Mouse (Mus musculus): ENCODE measurements around the gene Slc51a. TPM values are rescaled to one million over a fixed set of nuclear protein-coding genes. Genes with fewer than 3 reads are reported as not detected.

The Slc51a gene
- polyA plus RNA-seq, 1 experiment from 2014 or later, result 2.4 TPM

- no peaks in the 10 kb centered on the region for H3K36me3 ChIP-seq (ENCODE audit: control insufficient read depth, insufficient read depth)
- H3K4me2 ChIP-seq (ENCODE audit: low read depth, low read length), result no peak overlapping the region
- H3K9ac ChIP-seq (ENCODE audit: low read length), result no peak overlapping the region
- H3K4me3 ChIP-seq (ENCODE audit: low read length), result no peak overlapping the region
- no peak overlapping the region for H3K27ac ChIP-seq (ENCODE audit: low read length)
- H3K4me1 ChIP-seq (ENCODE audit: control insufficient read depth, insufficient read depth, low read length), result peaks cover 11% of the 10 kb centered on the region
- no peaks in the 10 kb centered on the region for H3K27me3 ChIP-seq (ENCODE audit: control insufficient read depth, insufficient read depth, low read length)
- WGBS, result 58% methylated on average over 7 of the region's 7 CpGs
- no peak for ATAC-seq (replicated peaks; ENCODE audit: extremely low read depth, insufficient read depth, low FRiP score)
- no peaks in the 10 kb centered on the region for H3K9me3 ChIP-seq (replicated peaks; ENCODE audit: control insufficient read depth, low read length)
These were observed 3.2 kb downstream of the Slc51a start for GRCm38 (mm10) chr16:32484431-32484871.

- Histone ChIP-seq H3K4me3 (ENCODE audit: low read length) (no peak overlapping the region), H3K9me3 (replicated peaks; ENCODE audit: control insufficient read depth, low read length) (no peaks in the 10 kb centered on the region), H3K27me3 (ENCODE audit: control insufficient read depth, insufficient read depth, low read length) (no peaks in the 10 kb centered on the region), H3K4me2 (ENCODE audit: low read depth, low read length) (no peak overlapping the region), H3K9ac (ENCODE audit: low read length) (no peak overlapping the region), H3K4me1 (ENCODE audit: control insufficient read depth, insufficient read depth, low read length) (peaks cover 7% of the 10 kb centered on the region; the same call in 1 of the 2 replicates), H3K36me3 (ENCODE audit: control insufficient read depth, insufficient read depth) (no peaks in the 10 kb centered on the region), H3K27ac (ENCODE audit: low read length) (no peak overlapping the region)
- WGBS, result 62% methylated on average over 2 of the region's 2 CpGs
- no peak for ATAC-seq (replicated peaks; ENCODE audit: extremely low read depth, insufficient read depth, low FRiP score)
These were observed 8.3 kb downstream of the Slc51a start for GRCm38 (mm10) chr16:32479415-32479814.

GRCm38 (mm10) chr16:32477315-32477714, 10.4 kb downstream of the Slc51a start:
- H3K36me3 ChIP-seq (ENCODE audit: control insufficient read depth, insufficient read depth), result peaks cover 2% of the 10 kb centered on the region; the same call in 1 of the 2 replicates
- ATAC-seq (replicated peaks; ENCODE audit: extremely low read depth, insufficient read depth, low FRiP score), result peak; percentile 72
- H3K9ac ChIP-seq (ENCODE audit: low read length), result no peak overlapping the region
- no peaks in the 10 kb centered on the region for H3K27me3 ChIP-seq (ENCODE audit: control insufficient read depth, insufficient read depth, low read length)
- H3K27ac ChIP-seq (ENCODE audit: low read length), result no peak overlapping the region
- H3K4me3 ChIP-seq (ENCODE audit: low read length), result no peak overlapping the region
- peaks cover 7% of the 10 kb centered on the region; the same call in 1 of the 2 replicates for H3K4me1 ChIP-seq (ENCODE audit: control insufficient read depth, insufficient read depth, low read length)
- 35% methylated on average over 6 of the region's 6 CpGs for WGBS
- no peak overlapping the region for H3K4me2 ChIP-seq (ENCODE audit: low read depth, low read length)
- no peaks in the 10 kb centered on the region for H3K9me3 ChIP-seq (replicated peaks; ENCODE audit: control insufficient read depth, low read length)

- Histone ChIP-seq H3K27ac (ENCODE audit: low read length) (no peak overlapping the region), H3K4me3 (ENCODE audit: low read length) (no peak overlapping the region), H3K4me1 (ENCODE audit: control insufficient read depth, insufficient read depth, low read length) (peaks cover 4% of the 10 kb centered on the region; the same call in 1 of the 2 replicates), H3K36me3 (ENCODE audit: control insufficient read depth, insufficient read depth) (peaks cover 20% of the 10 kb centered on the region), H3K9me3 (replicated peaks; ENCODE audit: control insufficient read depth, low read length) (no peaks in the 10 kb centered on the region), H3K4me2 (ENCODE audit: low read depth, low read length) (no peak overlapping the region), H3K27me3 (ENCODE audit: control insufficient read depth, insufficient read depth, low read length) (no peaks in the 10 kb centered on the region), H3K9ac (ENCODE audit: low read length) (no peak overlapping the region)
- 84% methylated on average over 7 of the region's 7 CpGs for WGBS
- no peak for ATAC-seq (replicated peaks; ENCODE audit: extremely low read depth, insufficient read depth, low FRiP score)
These were observed 15.2 kb downstream of the Slc51a start for GRCm38 (mm10) chr16:32472276-32473015.

GRCm38 (mm10) chr16:32469404-32470105, 18.1 kb downstream of the Slc51a start:
- Histone ChIP-seq H3K27me3 (ENCODE audit: control insufficient read depth, insufficient read depth, low read length) (no peaks in the 10 kb centered on the region), H3K9me3 (replicated peaks; ENCODE audit: control insufficient read depth, low read length) (no peaks in the 10 kb centered on the region), H3K4me3 (ENCODE audit: low read length) (no peak overlapping the region), H3K4me2 (ENCODE audit: low read depth, low read length) (no peak overlapping the region), H3K9ac (ENCODE audit: low read length) (no peak overlapping the region), H3K27ac (ENCODE audit: low read length) (no peak overlapping the region), H3K4me1 (ENCODE audit: control insufficient read depth, insufficient read depth, low read length) (no peaks in the 10 kb centered on the region), H3K36me3 (ENCODE audit: control insufficient read depth, insufficient read depth) (peaks cover 29% of the 10 kb centered on the region)
- no peak for ATAC-seq (replicated peaks; ENCODE audit: extremely low read depth, insufficient read depth, low FRiP score)
- WGBS, result 69% methylated on average over 5 of the region's 5 CpGs

- Histone ChIP-seq H3K4me3 (ENCODE audit: low read length) (no peak overlapping the region), H3K36me3 (ENCODE audit: control insufficient read depth, insufficient read depth) (peaks cover 29% of the 10 kb centered on the region), H3K4me1 (ENCODE audit: control insufficient read depth, insufficient read depth, low read length) (peaks cover 2% of the 10 kb centered on the region; the same call in 1 of the 2 replicates), H3K27me3 (ENCODE audit: control insufficient read depth, insufficient read depth, low read length) (no peaks in the 10 kb centered on the region), H3K27ac (ENCODE audit: low read length) (no peak overlapping the region), H3K4me2 (ENCODE audit: low read depth, low read length) (no peak overlapping the region), H3K9ac (ENCODE audit: low read length) (no peak overlapping the region), H3K9me3 (replicated peaks; ENCODE audit: control insufficient read depth, low read length) (no peaks in the 10 kb centered on the region)
- WGBS, result 67% methylated on average over 3 of the region's 3 CpGs
- no peak for ATAC-seq (replicated peaks; ENCODE audit: extremely low read depth, insufficient read depth, low FRiP score)
These were observed 19.2 kb downstream of the Slc51a start for GRCm38 (mm10) chr16:32468488-32468887.

- peaks cover 8% of the 10 kb centered on the region for H3K4me1 ChIP-seq (ENCODE audit: control insufficient read depth, insufficient read depth, low read length)
- no peaks in the 10 kb centered on the region for H3K9me3 ChIP-seq (replicated peaks; ENCODE audit: control insufficient read depth, low read length)
- H3K4me2 ChIP-seq (ENCODE audit: low read depth, low read length), result no peak overlapping the region
- ATAC-seq (replicated peaks; ENCODE audit: extremely low read depth, insufficient read depth, low FRiP score), result no peak
- H3K27ac ChIP-seq (ENCODE audit: low read length), result no peak overlapping the region
- H3K36me3 ChIP-seq (ENCODE audit: control insufficient read depth, insufficient read depth), result peaks cover 19% of the 10 kb centered on the region
- no peak overlapping the region for H3K4me3 ChIP-seq (ENCODE audit: low read length)
- no peak overlapping the region for H3K9ac ChIP-seq (ENCODE audit: low read length)
- H3K27me3 ChIP-seq (ENCODE audit: control insufficient read depth, insufficient read depth, low read length), result no peaks in the 10 kb centered on the region
- WGBS, result 0% methylated on average over 1 of the region's 1 CpGs
These were observed 22.8 kb downstream of the Slc51a start for GRCm38 (mm10) chr16:32464908-32465307.

- peak overlapping the region; percentile 77 for H3K27ac ChIP-seq (ENCODE audit: low read length)
These were observed 24.3 kb downstream of the Slc51a start for GRCm38 (mm10) chr16:32463426-32463825.

GRCm38 (mm10) chr16:32462950-32463349, 24.7 kb downstream of the Slc51a start:
- WGBS, result 83% methylated on average over 16 of the region's 16 CpGs
- Histone ChIP-seq H3K9ac (ENCODE audit: low read length) (no peak overlapping the region), H3K9me3 (replicated peaks; ENCODE audit: control insufficient read depth, low read length) (no peaks in the 10 kb centered on the region), H3K4me1 (ENCODE audit: control insufficient read depth, insufficient read depth, low read length) (peaks cover 8% of the 10 kb centered on the region), H3K27ac (ENCODE audit: low read length) (peak overlapping the region; percentile 77), H3K27me3 (ENCODE audit: control insufficient read depth, insufficient read depth, low read length) (no peaks in the 10 kb centered on the region), H3K4me2 (ENCODE audit: low read depth, low read length) (peak overlapping the region; percentile 11; the same call in 1 of the 2 replicates), H3K36me3 (ENCODE audit: control insufficient read depth, insufficient read depth) (peaks cover 15% of the 10 kb centered on the region), H3K4me3 (ENCODE audit: low read length) (no peak overlapping the region)
- ATAC-seq (replicated peaks; ENCODE audit: extremely low read depth, insufficient read depth, low FRiP score), result no peak

More at GRCm38 (mm10) chr16:32463426-32463825, 24.3 kb downstream of the Slc51a start:
- peaks cover 15% of the 10 kb centered on the region for H3K36me3 ChIP-seq (ENCODE audit: control insufficient read depth, insufficient read depth)
- peak overlapping the region; percentile 11; the same call in 1 of the 2 replicates for H3K4me2 ChIP-seq (ENCODE audit: low read depth, low read length)
- H3K4me1 ChIP-seq (ENCODE audit: control insufficient read depth, insufficient read depth, low read length), result peaks cover 8% of the 10 kb centered on the region
- no peak overlapping the region for H3K4me3 ChIP-seq (ENCODE audit: low read length)
- H3K27me3 ChIP-seq (ENCODE audit: control insufficient read depth, insufficient read depth, low read length), result no peaks in the 10 kb centered on the region
- 41% methylated on average over 2 of the region's 2 CpGs for WGBS
- H3K9me3 ChIP-seq (replicated peaks; ENCODE audit: control insufficient read depth, low read length), result no peaks in the 10 kb centered on the region
- peak; percentile 73; the same call in 1 of the 2 replicates for ATAC-seq (replicated peaks; ENCODE audit: extremely low read depth, insufficient read depth, low FRiP score)
- H3K9ac ChIP-seq (ENCODE audit: low read length), result no peak overlapping the region

Data from heart, embryonic 16.5 days (tissue).